Mouse (Mus musculus) stomach, embryonic 16.5 days (tissue): ENCODE results near the gene Fam219a. TPM values are rescaled to one million over a fixed set of nuclear protein-coding genes. Genes with fewer than 3 reads are reported as not detected.

Experiments used
- polyA plus RNA-seq: library from polyadenylated mRNA; unstranded; fragments of >200 nt; fragmentation: Nextera tagmentation; extraction: Ambion mirVana; gene quantifications from 2 replicates; pipeline ENCODE4 v1.2.1, GENCODE M21; 2015

Gene Fam219a
- polyA plus RNA-seq, 1 experiment from 2014 or later, result 3.0 TPM

Other genes with a start within 250 kb of the Fam219a start
- 49.5 and 53.0 TPM in 2 replicates for gene Ubap1, start 220.5 kb downstream of the Fam219a start, polyA plus RNA-seq
- gene Kif24, start 104.7 kb downstream of the Fam219a start, polyA plus RNA-seq, result 4.8 and 6.0 TPM in 2 replicates
- gene Nudt2, start 104.4 kb downstream of the Fam219a start, polyA plus RNA-seq, result 49.5 and 49.6 TPM in 2 replicates
- gene AI464131, start 66.5 kb downstream of the Fam219a start, polyA plus RNA-seq, result 7.9 and 9.6 TPM in 2 replicates
- gene 1110017D15Rik, start 52.2 kb downstream of the Fam219a start, polyA plus RNA-seq, result 0.65 and 0.87 TPM in 2 replicates
- gene Dnaic1, start 237 bp upstream of the Fam219a start, polyA plus RNA-seq, result 4.7 and 5.1 TPM in 2 replicates
- gene Enho, start 70.8 kb upstream of the Fam219a start, polyA plus RNA-seq, result 22.8 and 23.0 TPM in 2 replicates
- 10.1 and 10.5 TPM in 2 replicates for gene Cntfr, start 127.6 kb upstream of the Fam219a start, polyA plus RNA-seq
- 143 and 152 TPM in 2 replicates for gene Il11ra1, start 130.5 kb upstream of the Fam219a start, polyA plus RNA-seq
- gene Rpp25l, start 144.0 kb upstream of the Fam219a start, polyA plus RNA-seq, result 54.3 and 58.6 TPM in 2 replicates
- gene Dctn3, start 153.6 kb upstream of the Fam219a start, polyA plus RNA-seq, result 132 TPM in 2 replicates
- gene Arid3c, start 161.6 kb upstream of the Fam219a start, polyA plus RNA-seq, result not detected in 2 replicates
- gene Galt, start 185.7 kb upstream of the Fam219a start, polyA plus RNA-seq, result 43.8 and 44.7 TPM in 2 replicates
- gene Sigmar1, start 186.6 kb upstream of the Fam219a start, polyA plus RNA-seq, result 76.9 and 88.4 TPM in 2 replicates
- gene Ccl27a, start 204.7 kb upstream of the Fam219a start, polyA plus RNA-seq, result 29.9 and 33.6 TPM in 2 replicates